Mouse (Mus musculus) CH12.LX (cell line): ENCODE results near the gene Mpst.

ENCODE experiments used
- CHD2 ChIP-seq: IDR thresholded peaks from 2 replicates; pipeline ENCODE4 v1.6.1; 2011; ENCODE audit warnings: low read length, improper control_type of control experiment
- CTCF ChIP-seq, 2 experiments: IDR thresholded peaks in 1 of 2; conservative IDR thresholded peaks in 1 of 2; 2 replicates each; pipeline ENCODE4 v1.5.1; 2011 to 2012; ENCODE audit warnings: low read depth in 2 of 2, low read length in 2 of 2, improper control_type of control experiment in 1 of 2, inconsistent platforms in 1 of 2, mild to moderate bottlenecking in 1 of 2, moderate library complexity in 1 of 2
- E2F4 ChIP-seq: IDR thresholded peaks from 2 replicates; pipeline ENCODE4 v1.6.1; 2011; ENCODE audit warnings: low read depth, low read length, improper control_type of control experiment; ENCODE audit not compliant: insufficient replicate concordance
- EP300 ChIP-seq: IDR thresholded peaks from 2 replicates; pipeline ENCODE4 v1.6.1; 2011; ENCODE audit warnings: low read length, improper control_type of control experiment
- POLR2A ChIP-seq: IDR thresholded peaks from 2 replicates; pipeline ENCODE4 v1.6.1; 2011; ENCODE audit warnings: low read depth, mild to moderate bottlenecking, improper control_type of control experiment, low read length
- TBP ChIP-seq: conservative IDR thresholded peaks from 2 replicates; pipeline ENCODE4 v1.6.1; 2011; ENCODE audit warnings: low read depth, low read length, improper control_type of control experiment
- TCF12 ChIP-seq: IDR thresholded peaks from 2 replicates; pipeline ENCODE4 v1.6.1; 2014; ENCODE audit warnings: low read depth, mild to moderate bottlenecking, inconsistent platforms, low read length, improper control_type of control experiment
- USF1 ChIP-seq: IDR thresholded peaks from 2 replicates; pipeline ENCODE4 v1.6.1; 2014; ENCODE audit warnings: low read depth, mild to moderate bottlenecking, inconsistent platforms, low read length, improper control_type of control experiment

- TF ChIP-seq TBP: no peak
- no peak for TF ChIP-seq USF1
- no peak for TF ChIP-seq CHD2
- no peak for TF ChIP-seq CTCF (conservative IDR thresholded peaks at IDR 0.05 in 1 of 2, IDR thresholded peaks at IDR 0.05 in 1 of 2; ENCODE audit: low read depth in 2 of 2, low read length in 2 of 2)
- TF ChIP-seq E2F4: no peak
- no peak for TF ChIP-seq POLR2A
- no peak for TF ChIP-seq TCF12
- TF ChIP-seq EP300: no peak
Measured at GRCm38 (mm10) chr15:78390855-78391254, 15.4 kb upstream of the Mpst start.
